Mouse (Mus musculus) bone marrow, adult 2 months (tissue): Measurements from ENCODE around the gene Parvb.

Experiments used
- CTCF ChIP-seq: fragments of 200-500 bp; IDR thresholded peaks from 2 replicates; pipeline ENCODE4 v1.5.1; 2011; ENCODE audit warnings: low read length, control low read depth; ENCODE audit not compliant: control insufficient read depth, insufficient read depth
- POLR2A ChIP-seq: fragments of 200-500 bp; IDR thresholded peaks from 2 replicates; pipeline ENCODE4 v1.6.1; 2011; ENCODE audit warnings: low read depth, mild to moderate bottlenecking, control low read depth, low read length, borderline replicate concordance; ENCODE audit not compliant: control insufficient read depth

DNA sequence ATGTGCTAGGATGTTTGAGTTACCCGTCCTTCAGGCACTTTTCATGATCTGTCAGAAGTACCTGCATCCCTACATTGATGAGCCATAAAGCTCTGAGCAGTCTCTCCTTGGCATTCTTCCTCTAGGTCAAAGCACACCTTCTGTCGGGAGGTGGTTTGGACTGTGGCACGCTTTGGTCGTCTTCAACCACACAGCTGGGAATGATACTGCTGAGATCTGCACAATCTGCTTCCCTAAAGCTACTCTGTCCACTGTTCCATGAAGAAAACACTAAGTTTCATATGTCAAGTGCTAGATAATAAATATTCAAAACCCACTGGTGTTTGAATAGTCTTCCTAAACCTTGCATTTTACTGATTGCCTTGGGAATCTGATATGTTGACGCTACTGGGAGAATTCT lies 10.3 kb upstream of the Parvb start:
- TF ChIP-seq CTCF = no peak
- TF ChIP-seq POLR2A = no peak
